Mouse (Mus musculus) left cerebral cortex, adult 18-20 months (tissue): ENCODE results near the gene Gm8871. TPM values are rescaled to one million over a fixed set of nuclear protein-coding genes. Genes with fewer than 3 reads are reported as not detected.
"Not testable (repeated sequence)": the region's sequence is repeated elsewhere in the genome, so short reads cannot be mapped to it uniquely, and the experiment has no call there.

ENCODE experiments used
- DNase-seq, 2 experiments: peaks; one replicate each; pipeline ENCODE4 v3.0.0; 2021 to 2022; ENCODE audit warnings: low spot score in 2 of 2, mixed read lengths in 1 of 2
- long read RNA-seq, 2 experiments: library from polyadenylated mRNA; stranded (forward); transcript quantifications; one replicate each; pipeline ENCODE4 v2.0.0; 2021
- total RNA-seq, 2 experiments: library from RNA; stranded (reverse); gene quantifications; 2 replicates each; pipeline ENCODE4 v1.2.3; 2021

Gene Gm8871
- total RNA-seq = not detected
- long read RNA-seq, experiment 1 = 0 reads
- long read RNA-seq, experiment 2 = 0 reads

- not testable (repeated sequence) for DNase-seq
Observed at GRCm38 (mm10) chr5:10947505-10947904, at the start of gene Gm8871, which contains the start of gene Gm8857. Gene Gm8871, plus strand, starts transcription at chr5:10947805. Gene Gm8857, plus strand, starts transcription at chr5:10947807.

GRCm38 (mm10) chr5:10953512-10953911, 5.9 kb downstream of the Gm8871 start:
- not testable (repeated sequence) for DNase-seq

GRCm38 (mm10) chr5:10958057-10958456, 10.5 kb downstream of the Gm8871 start:
- not testable (repeated sequence) for DNase-seq

Other genes with a start within 250 kb of the Gm8871 start
- gene Gm8857, start within 50 bp of the Gm8871 start, total RNA-seq = not detected
- not detected for gene Gm8879, start 179.8 kb downstream of the Gm8871 start, total RNA-seq
- not detected for gene Gm5861, start 235.3 kb downstream of the Gm8871 start, total RNA-seq